Comparison of ENCODE assay signal across 8 mouse cellular contexts in the genomic region with DNA sequence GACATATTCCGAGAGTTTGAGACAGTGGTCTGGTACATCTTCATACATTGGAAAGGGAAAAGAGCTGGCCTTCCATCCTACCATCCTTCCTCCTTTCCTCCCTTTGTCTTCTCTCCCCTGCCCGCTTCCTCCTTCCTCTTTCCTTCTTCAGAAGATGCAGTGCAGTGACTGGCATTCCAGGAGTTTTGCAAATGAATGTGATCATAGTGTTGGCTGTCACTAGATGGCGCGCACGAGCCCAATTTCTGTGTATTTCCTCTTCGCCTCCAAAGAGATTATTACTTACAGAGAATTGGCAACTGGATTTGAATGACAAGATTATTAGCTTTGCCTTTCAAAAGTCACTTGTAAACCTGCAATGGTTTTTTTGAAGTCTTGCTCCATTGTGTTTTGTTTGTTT. TPM values are rescaled to one million over a fixed set of nuclear protein-coding genes. Genes with fewer than 3 reads are reported as not detected.
DNase-seq lines count a peak whose midpoint lies in the region; ATAC-seq lines count a peak whose summit lies in the region.

No protein-coding gene starts in this region.

- no peaks in the 10 kb centered on the region for H3K36me3 ChIP-seq in neural tube, embryonic 15.5 days

- DNase-seq in neural tube, embryonic 10.5 days (ENCODE audit: extremely low spot score, low spot score): peak; percentile 77
- peak; percentile 82 for DNase-seq in adrenal gland, postnatal 10 days
- DNase-seq in embryo, embryonic 9.5 days (ENCODE audit: extremely low spot score): peak; percentile 70
- peak; percentile 73 to 86 for DNase-seq in heart, postnatal 10 days
- DNase-seq in left cerebral cortex, postnatal 4 days: peak; percentile 76
- DNase-seq in naive thymus-derived CD4-positive, alpha-beta T cell, adult 2 months (ENCODE audit: low read depth): peak; percentile 64
- DNase-seq in thymus, postnatal 4 days: peak; percentile 82

- H3K4me3 ChIP-seq in neural tube, embryonic 15.5 days (replicated peaks): no peak overlapping the region

- ATAC-seq in neural tube, embryonic 15.5 days (ENCODE audit: low FRiP score): no peak; the same call in 1 of the 2 replicates

- no peak overlapping the region for H3K9ac ChIP-seq in neural tube, embryonic 15.5 days (replicated peaks)

- no peak overlapping the region for H3K4me2 ChIP-seq in neural tube, embryonic 15.5 days

- H3K4me1 ChIP-seq in neural tube, embryonic 15.5 days: no peaks in the 10 kb centered on the region

- no peak overlapping the region for H3K27ac ChIP-seq in neural tube, embryonic 15.5 days (replicated peaks)

- WGBS in neural tube, embryonic 15.5 days: 19% methylated on average over 6 of the region's 6 CpGs

- intact Hi-C loops in heart, postnatal 10 days (cut with DNase I): loop anchor here (2.0 kb wide), 2 partner anchors 37 to 199 kb away; a partner anchor contains a TSS
- intact Hi-C loops in left cerebral cortex, postnatal 4 days (cut with DNase I): no loop called here

- no peaks in the 10 kb centered on the region for H3K27me3 ChIP-seq in neural tube, embryonic 15.5 days (replicated peaks)

- H3K9me3 ChIP-seq in neural tube, embryonic 15.5 days (replicated peaks): no peaks in the 10 kb centered on the region

RNA-seq across cellular contexts. Expression of a gene that starts 36.0 kb away (rescaled TPM):
- polyA plus RNA-seq in neural tube, embryonic 15.5 days (2015; fragmentation: Nextera tagmentation; extraction: Ambion mirVana): 0.12 and 0.27 TPM in 2 replicates
- under 1 TPM; 0.24 to 0.36 TPM for total RNA-seq in adrenal gland, postnatal 10 days (2021)
- under 1 TPM; 0.24 to 0.30 TPM for total RNA-seq in heart, postnatal 10 days (2021)
- total RNA-seq in left cerebral cortex, postnatal 4 days (2021): under 1 TPM; 0.28 to 0.30 TPM

RNA-seq across cellular contexts. Expression of a gene that starts 36.1 kb away (rescaled TPM):
- polyA plus RNA-seq in neural tube, embryonic 15.5 days (2015; fragmentation: Nextera tagmentation; extraction: Ambion mirVana): 4.5 and 6.6 TPM in 2 replicates
- total RNA-seq in adrenal gland, postnatal 10 days (2021): 1 to 10 TPM; 4.0 to 4.6 TPM
- 1 to 10 TPM; 2.5 to 3.4 TPM for total RNA-seq in heart, postnatal 10 days (2021)
- total RNA-seq in left cerebral cortex, postnatal 4 days (2021): 1 to 10 TPM; 2.2 to 4.4 TPM

RNA-seq across cellular contexts. Expression of a gene that starts 39.7 kb away (rescaled TPM):
- 13.7 and 16.8 TPM in 2 replicates for polyA plus RNA-seq in neural tube, embryonic 15.5 days (2015; fragmentation: Nextera tagmentation; extraction: Ambion mirVana)
- 10 to 100 TPM; 15.5 to 25.3 TPM for total RNA-seq in adrenal gland, postnatal 10 days (2021)
- 100 to 1,000 TPM; 115 to 153 TPM for total RNA-seq in heart, postnatal 10 days (2021)
- 10 to 100 TPM; 40.0 to 44.9 TPM for total RNA-seq in left cerebral cortex, postnatal 4 days (2021)
